Mouse (Mus musculus) midbrain, embryonic 15.5 days (tissue): ENCODE results near the gene Nxt2. TPM values are rescaled to one million over a fixed set of nuclear protein-coding genes. Genes with fewer than 3 reads are reported as not detected.
"Not testable (repeated sequence)": the region's sequence is repeated elsewhere in the genome, so short reads cannot be mapped to it uniquely, and the experiment has no call there.

Experiments used
- ATAC-seq: fragments of 200-750 bp; cut with Nextera tagmentation; replicated peaks from 2 replicates; pipeline ENCODE4 v1.8.0; 2017; ENCODE audit warnings: moderate TSS enrichment
- H3K27ac ChIP-seq: fragments of 300-500 bp; sonication (generic); 2 replicates; pipeline ENCODE4 v1.5.1; 2015; ENCODE audit warnings: mild to moderate bottlenecking, inconsistent platforms
- H3K27me3 ChIP-seq: fragments of 300-500 bp; sonication (generic); replicated peaks from 2 replicates; pipeline ENCODE4 v1.6.1; 2015; ENCODE audit warnings: inconsistent platforms
- H3K36me3 ChIP-seq: fragments of 300-500 bp; sonication (generic); replicated peaks from 2 replicates; pipeline ENCODE4 v1.6.1; 2015; ENCODE audit warnings: inconsistent platforms
- H3K4me1 ChIP-seq: fragments of 300-500 bp; sonication (generic); 2 replicates; pipeline ENCODE4 v1.6.1; 2015; ENCODE audit warnings: inconsistent platforms
- H3K4me2 ChIP-seq: fragments of 300-500 bp; sonication (generic); 2 replicates; pipeline ENCODE4 v1.6.1; 2015; ENCODE audit warnings: inconsistent platforms, mild to moderate bottlenecking, moderate library complexity
- H3K4me3 ChIP-seq: fragments of 300-500 bp; sonication (generic); 2 replicates; pipeline ENCODE4 v1.5.1; 2015; ENCODE audit warnings: mild to moderate bottlenecking, inconsistent platforms
- H3K9ac ChIP-seq: fragments of 300-500 bp; sonication (generic); 2 replicates; pipeline ENCODE4 v1.6.1; 2015; ENCODE audit warnings: mild to moderate bottlenecking, inconsistent platforms
- H3K9me3 ChIP-seq: fragments of 300-500 bp; sonication (generic); 2 replicates; pipeline ENCODE4 v1.6.1; 2016; ENCODE audit warnings: inconsistent platforms
- WGBS: fragments of 180-500 bp; shearing (Covaris S2); methylation state at CpG from one replicate; pipeline ENCODE4 v1.1.7; 2015; ENCODE audit warnings: mixed read lengths; 5-methylcytosine and 5-hydroxymethylcytosine counted together
- polyA plus RNA-seq: library from polyadenylated mRNA; unstranded; fragments of >200 nt; fragmentation: Nextera tagmentation; extraction: Ambion mirVana; gene quantifications from 2 replicates; pipeline ENCODE4 v1.2.1, GENCODE M21; 2015

Gene Nxt2
- polyA plus RNA-seq, 1 experiment from 2014 or later = 19.2 TPM

GRCm38 (mm10) chrX:142236146-142236545 is 9.6 kb downstream of the Nxt2 start:
- H3K4me3 ChIP-seq, H3K4me2 ChIP-seq, H3K27me3 ChIP-seq, H3K9me3 ChIP-seq, H3K36me3 ChIP-seq, H3K9ac ChIP-seq, H3K27ac ChIP-seq, H3K4me1 ChIP-seq, ATAC-seq: not testable (repeated sequence)
- 75% methylated on average over 1 of the region's 1 CpGs for WGBS

GRCm38 (mm10) chrX:142237101-142237500 is 10.5 kb downstream of the Nxt2 start:
- Histone ChIP-seq H3K36me3 (no peaks in the 10 kb centered on the region), H3K27me3 (0 out of 2 replicates have a peak, but pooled peaks cover 2% of the 10 kb centered on the region), H3K9me3 (no peaks in the 10 kb centered on the region), H3K27ac (no peak overlapping the region), H3K4me3 (no peak overlapping the region), H3K4me1 (no peaks in the 10 kb centered on the region), H3K4me2 (no peak overlapping the region), H3K9ac (no peak overlapping the region)
- ATAC-seq = no peak
- WGBS = 59% methylated on average over 2 of the region's 2 CpGs

GRCm38 (mm10) chrX:142245682-142246327 is 19.2 kb downstream of the Nxt2 start:
- ATAC-seq = no peak
- Histone ChIP-seq H3K9me3 (no peaks in the 10 kb centered on the region), H3K36me3 (no peaks in the 10 kb centered on the region), H3K4me3 (no peak overlapping the region), H3K27me3 (no peaks in the 10 kb centered on the region), H3K27ac (no peak overlapping the region), H3K4me1 (no peaks in the 10 kb centered on the region), H3K4me2 (no peak overlapping the region), H3K9ac (no peak overlapping the region)
- WGBS = 85% methylated on average over 5 of the region's 5 CpGs

GRCm38 (mm10) chrX:142250008-142250736 is 23.6 kb downstream of the Nxt2 start:
- Histone ChIP-seq H3K9ac (no peak overlapping the region), H3K4me1 (no peaks in the 10 kb centered on the region), H3K27me3 (no peaks in the 10 kb centered on the region), H3K4me3 (no peak overlapping the region), H3K27ac (no peak overlapping the region), H3K9me3 (no peaks in the 10 kb centered on the region), H3K4me2 (no peak overlapping the region), H3K36me3 (no peaks in the 10 kb centered on the region)
- WGBS = 87% methylated on average over 7 of the region's 7 CpGs
- ATAC-seq = no peak

- H3K27me3 ChIP-seq = no peaks in the 10 kb centered on the region
- H3K36me3 ChIP-seq = no peaks in the 10 kb centered on the region
- H3K27ac ChIP-seq = no peak overlapping the region
- H3K4me3 ChIP-seq = no peak overlapping the region
- no peaks in the 10 kb centered on the region for H3K4me1 ChIP-seq
- 64% methylated on average over 3 of the region's 3 CpGs for WGBS
- no peaks in the 10 kb centered on the region for H3K9me3 ChIP-seq
- no peak for ATAC-seq
- no peak overlapping the region for H3K9ac ChIP-seq
- no peak overlapping the region for H3K4me2 ChIP-seq
Observed at GRCm38 (mm10) chrX:142276031-142276430, 49.5 kb downstream of the Nxt2 start.

GRCm38 (mm10) chrX:142276573-142276972 is 50.0 kb downstream of the Nxt2 start:
- H3K27ac ChIP-seq = no peak overlapping the region
- no peak overlapping the region for H3K9ac ChIP-seq
- no peak overlapping the region for H3K4me2 ChIP-seq
- no peaks in the 10 kb centered on the region for H3K9me3 ChIP-seq
- no peak overlapping the region for H3K4me3 ChIP-seq
- H3K27me3 ChIP-seq = no peaks in the 10 kb centered on the region
- no peaks in the 10 kb centered on the region for H3K36me3 ChIP-seq
- ATAC-seq = no peak
- H3K4me1 ChIP-seq = no peaks in the 10 kb centered on the region
- 52% methylated on average over 3 of the region's 3 CpGs for WGBS

- H3K4me3 ChIP-seq = no peak overlapping the region
- H3K36me3 ChIP-seq = no peaks in the 10 kb centered on the region
- H3K27ac ChIP-seq = no peak overlapping the region
- H3K4me1 ChIP-seq = no peaks in the 10 kb centered on the region
- no peaks in the 10 kb centered on the region for H3K27me3 ChIP-seq
- no peak overlapping the region for H3K9ac ChIP-seq
- no peak overlapping the region for H3K4me2 ChIP-seq
- no peaks in the 10 kb centered on the region for H3K9me3 ChIP-seq
- ATAC-seq = no peak
- WGBS = 64% methylated on average over 5 of the region's 5 CpGs
Observed at GRCm38 (mm10) chrX:142285905-142286304, 59.3 kb downstream of the Nxt2 start.

Other genes starting within 250 kb of the Nxt2 start
- 0.04 and 0.05 TPM in 2 replicates for gene Gucy2f, start 29.8 kb upstream of the Nxt2 start, polyA plus RNA-seq
- gene Kcne1l, start 79.5 kb downstream of the Nxt2 start, polyA plus RNA-seq = 21.5 and 25.0 TPM in 2 replicates
- 17.8 and 20.3 TPM in 2 replicates for gene Acsl4, start 163.8 kb downstream of the Nxt2 start, polyA plus RNA-seq